Comparison of ENCODE assay signal across 11 mouse cellular contexts in the genomic region with DNA sequence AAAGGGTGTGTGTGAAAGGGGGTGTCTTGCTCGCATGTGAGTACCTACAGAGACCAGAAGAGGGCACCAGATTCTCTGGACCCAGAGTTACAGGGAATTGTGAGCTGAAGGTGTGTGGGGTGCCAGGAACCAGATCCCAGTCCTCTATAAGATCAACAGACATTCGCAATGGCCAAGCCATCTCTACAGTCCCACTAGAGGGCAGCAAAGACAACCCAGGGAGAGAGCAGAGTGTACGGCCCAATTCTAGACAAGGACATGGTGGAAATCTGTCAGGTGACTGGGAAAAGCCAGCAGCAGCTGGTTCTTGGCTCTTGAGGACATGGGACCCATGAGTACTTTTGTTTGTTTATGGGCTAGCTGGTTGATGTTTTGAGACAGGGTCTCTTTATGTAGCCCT. TPM values are rescaled to one million over a fixed set of nuclear protein-coding genes. Genes with fewer than 3 reads are reported as not detected.
DNase-seq lines count a peak whose midpoint lies in the region; ATAC-seq and TF ChIP-seq lines count a peak whose summit lies in the region.
"Had no signal": no experiment of that assay in that cellular context is flagged by ENCODE, and none has a peak within 500 bp of the region (broad histone marks: within the 10 kb centered on the region; RNA-seq: fewer than 3 reads in every experiment).

No protein-coding gene starts in this region.

- TF ChIP-seq POLR2A in heart, adult 2 months (IDR thresholded peaks at IDR 0.05; ENCODE audit: insufficient read depth, low read depth, low read length), result no peak

- H3K9ac ChIP-seq in heart, adult 2 months (ENCODE audit: low read depth, low read length), result no peak overlapping the region
- no peak overlapping the region for H3K9ac ChIP-seq in liver, embryonic 16.5 days (ENCODE audit: low read depth, low read length)
- H3K9ac ChIP-seq: embryonic facial prominence, embryonic 12.5 days; liver, embryonic 15.5 days had no signal

- TF ChIP-seq EP300 in heart, adult 2 months (IDR thresholded peaks at IDR 0.05; ENCODE audit: insufficient read depth, low read depth, low read length), result no peak

- TF ChIP-seq CTCF in heart, adult 2 months (IDR thresholded peaks at IDR 0.05), result peak; percentile 81
- peak; percentile 12 for TF ChIP-seq CTCF in C2C12 (IDR thresholded peaks at IDR 0.05; ENCODE audit: control insufficient read depth, insufficient read depth, insufficient read length)

- intact Hi-C loops in heart, adult 2 months (cut with DNase I), result loop anchor here (1.0 kb wide), 1 partner anchor 20 kb away; the partner anchor contains the start of genes 4930519P11Rik and Zfp341

- H3K4me1 ChIP-seq in heart, adult 2 months (ENCODE audit: control insufficient read depth, insufficient read depth, low read length), result peaks cover 2% of the 10 kb centered on the region; the same call in 1 of the 2 replicates
- no peaks in the 10 kb centered on the region; the same call in none of the 2 replicates for H3K4me1 ChIP-seq in liver, embryonic 16.5 days (ENCODE audit: control insufficient read depth, low read depth, low read length)
- H3K4me1 ChIP-seq: embryonic facial prominence, embryonic 12.5 days had no signal

- H3K4me2 ChIP-seq in liver, embryonic 16.5 days (ENCODE audit: low read depth, low read length), result no peak overlapping the region
- H3K4me2 ChIP-seq: embryonic facial prominence, embryonic 12.5 days; liver, embryonic 15.5 days had no signal

- H3K4me3 ChIP-seq in heart, adult 2 months, result no peak overlapping the region
- H3K4me3 ChIP-seq in C2C12 (ENCODE audit: insufficient read depth, poor library complexity, severe bottlenecking), result no peak overlapping the region
- no peak overlapping the region for H3K4me3 ChIP-seq in liver, embryonic 16.5 days (ENCODE audit: low read depth, low read length)
- H3K4me3 ChIP-seq: embryonic facial prominence, embryonic 12.5 days; liver, embryonic 15.5 days had no signal

- no peaks in the 10 kb centered on the region for H3K9me3 ChIP-seq in liver, embryonic 16.5 days (replicated peaks; ENCODE audit: control insufficient read depth, low read length)
- H3K9me3 ChIP-seq: embryonic facial prominence, embryonic 12.5 days; liver, embryonic 15.5 days had no signal

- ATAC-seq in liver, embryonic 16.5 days (ENCODE audit: low read depth), result peak; percentile 37; the same call in 1 of the 2 replicates

- H3K79me3 ChIP-seq in C2C12 (ENCODE audit: low read depth), result no peaks in the 10 kb centered on the region

- 63% methylated on average over 3 of the region's 3 CpGs for WGBS in heart, adult 2 months
- 78% methylated on average over 3 of the region's 3 CpGs for WGBS in liver, embryonic 16.5 days (ENCODE audit: insufficient replicate concordance)

- peak; percentile 36 to 45 for DNase-seq in heart, adult 2 months
- DNase-seq in heart, adult 9 months (ENCODE audit: low spot score in 2 of 2), result no peak
- peak; percentile 47 for DNase-seq in T-cell, adult 2 months (ENCODE audit: low spot score)
- peak; percentile 69 for DNase-seq in thymus, postnatal 25 days
- no peak for DNase-seq in right cerebral cortex, adult 2 months (ENCODE audit: low spot score in 2 of 2)
- DNase-seq in MN1 (ENCODE audit: low spot score), result no peak

- H3K36me3 ChIP-seq in heart, adult 2 months (ENCODE audit: control insufficient read depth, insufficient read depth, low read length), result no peaks in the 10 kb centered on the region
- H3K36me3 ChIP-seq in C2C12 (ENCODE audit: control insufficient read depth, insufficient read depth), result no peaks in the 10 kb centered on the region
- H3K36me3 ChIP-seq in liver, embryonic 16.5 days (ENCODE audit: control insufficient read depth, insufficient read depth), result peaks cover 24% of the 10 kb centered on the region

- no peaks in the 10 kb centered on the region for H3K27me3 ChIP-seq in heart, adult 2 months (ENCODE audit: control insufficient read depth, insufficient read depth, low read length)
- peaks cover 5% of the 10 kb centered on the region for H3K27me3 ChIP-seq in C2C12 (ENCODE audit: control insufficient read depth, insufficient read depth, insufficient read length)
- no peaks in the 10 kb centered on the region for H3K27me3 ChIP-seq in liver, embryonic 16.5 days (ENCODE audit: control insufficient read depth, insufficient read depth, low read depth, low read length)
- H3K27me3 ChIP-seq: embryonic facial prominence, embryonic 12.5 days; liver, embryonic 15.5 days had no signal

- no peak overlapping the region for H3ac ChIP-seq in C2C12 (ENCODE audit: control insufficient read depth, insufficient read length, low read depth)

- no peaks in the 10 kb centered on the region for H3K79me2 ChIP-seq in heart, adult 2 months (replicated peaks; ENCODE audit: control insufficient read depth, insufficient read depth, low read length)
- no peaks in the 10 kb centered on the region for H3K79me2 ChIP-seq in C2C12 (ENCODE audit: control insufficient read depth, insufficient read depth)

- no peak overlapping the region for H3K27ac ChIP-seq in heart, adult 2 months
- H3K27ac ChIP-seq in liver, embryonic 16.5 days (ENCODE audit: low read length), result no peak overlapping the region
- H3K27ac ChIP-seq: embryonic facial prominence, embryonic 12.5 days; liver, embryonic 15.5 days had no signal

TF ChIP-seq in C2C12, 6 proteins besides CTCF, POLR2A, EP300 and RAD21:
- TF ChIP-seq MYOD1 (IDR thresholded peaks at IDR 0.05; ENCODE audit: control insufficient read depth, insufficient read length, low read depth) (no peak), FOSL1 (IDR thresholded peaks at IDR 0.05; ENCODE audit: insufficient read depth, low read length, poor library complexity, severe bottlenecking) (no peak), CEBPB (IDR thresholded peaks at IDR 0.05; ENCODE audit: low read depth) (no peak), MYOG (IDR thresholded peaks at IDR 0.05; ENCODE audit: control insufficient read depth, extremely low read depth, insufficient read length) (no peak), MAX (IDR thresholded peaks at IDR 0.05) (no peak), USF1 (IDR thresholded peaks at IDR 0.05; ENCODE audit: low read depth) (no peak)

RNA-seq across cellular contexts. Expression of gene Pxmp4, which starts 10.5 kb away (rescaled TPM):
- total RNA-seq in heart, adult 2 months (2021), result 10 to 100 TPM; 20.9 to 21.5 TPM
- 47.2 and 49.9 TPM in 2 replicates for polyA plus RNA-seq in heart, adult 2 months (2012; rRNA removed)
- 6.4 TPM for polyA plus RNA-seq in C2C12 (2012; fragmentation: generic; extraction: Trizol)
- polyA plus RNA-seq in liver, embryonic 16.5 days (2015; fragmentation: Nextera tagmentation; extraction: Ambion mirVana), result 43.0 and 44.9 TPM in 2 replicates

RNA-seq across cellular contexts. Expression of gene Zfp341, which starts 20.1 kb away (rescaled TPM):
- total RNA-seq in heart, adult 2 months (2021), result 1 to 10 TPM; 2.7 to 3.1 TPM
- 4.0 and 4.9 TPM in 2 replicates for polyA plus RNA-seq in heart, adult 2 months (2012; rRNA removed)
- polyA plus RNA-seq in C2C12 (2012; fragmentation: generic; extraction: Trizol), result 2.6 TPM
- polyA plus RNA-seq in liver, embryonic 16.5 days (2015; fragmentation: Nextera tagmentation; extraction: Ambion mirVana), result 1.7 and 2.3 TPM in 2 replicates

RNA-seq across cellular contexts. Expression of gene 4930519P11Rik, which starts 20.2 kb away (rescaled TPM):
- not detected for total RNA-seq in heart, adult 2 months (2021)
- 0.57 TPM in 1 of 2 replicates, not detected in the other for polyA plus RNA-seq in heart, adult 2 months (2012; rRNA removed)
- 0.08 TPM for polyA plus RNA-seq in C2C12 (2012; fragmentation: generic; extraction: Trizol)
- polyA plus RNA-seq in liver, embryonic 16.5 days (2015; fragmentation: Nextera tagmentation; extraction: Ambion mirVana), result 0.19 and 0.20 TPM in 2 replicates
- polyA plus RNA-seq: liver, embryonic 15.5 days; stomach, embryonic 16.5 days had no signal

RNA-seq across cellular contexts. Expression of gene E2f1, which starts 23.3 kb away (rescaled TPM):
- total RNA-seq in heart, adult 2 months (2021), result under 1 TPM; 0.39 to 0.70 TPM
- polyA plus RNA-seq in heart, adult 2 months (2012; rRNA removed), result 1.1 and 1.2 TPM in 2 replicates
- 33.3 TPM for polyA plus RNA-seq in C2C12 (2012; fragmentation: generic; extraction: Trizol)
- 9.8 and 14.5 TPM in 2 replicates for polyA plus RNA-seq in liver, embryonic 16.5 days (2015; fragmentation: Nextera tagmentation; extraction: Ambion mirVana)

RNA-seq across cellular contexts. Expression of gene Necab3, which starts 34.3 kb away (rescaled TPM):
- total RNA-seq in heart, adult 2 months (2021), result under 1 TPM; 0.20 to 0.23 TPM
- polyA plus RNA-seq in heart, adult 2 months (2012; rRNA removed), result 0.90 and 1.7 TPM in 2 replicates
- polyA plus RNA-seq in C2C12 (2012; fragmentation: generic; extraction: Trizol), result 0.46 TPM
- polyA plus RNA-seq in liver, embryonic 16.5 days (2015; fragmentation: Nextera tagmentation; extraction: Ambion mirVana), result 0.44 and 0.73 TPM in 2 replicates

Comparison
In these comparisons a context has a peak if more than half of its experiments do, and no peak if none do; other contexts are left out.
1. DNase-seq: peak in heart, adult 2 months (2 of 2), T-cell, adult 2 months (single experiment) and thymus, postnatal 25 days (single experiment); none in heart, adult 9 months (0 of 2), right cerebral cortex, adult 2 months (0 of 2) and MN1 (single experiment).